Mouse (Mus musculus): ENCODE results near the gene Tnfrsf1a. TPM values are rescaled to one million over a fixed set of nuclear protein-coding genes. Genes with fewer than 3 reads are reported as not detected.
"Not testable (repeated sequence)": the region's sequence is repeated elsewhere in the genome, so short reads cannot be mapped to it uniquely, and the experiment has no call there.

Gene Tnfrsf1a
- 42.8 and 56.4 TPM in 2 replicates for polyA plus RNA-seq (2015; fragmentation: Nextera tagmentation; extraction: Ambion mirVana)

GRCm38 (mm10) chr6:125348721-125349574, at the start of gene Tnfrsf1a:
Gene Tnfrsf1a (plus strand): TSS chr6:125349362.
- 10% methylated on average over 22 of the region's 22 CpGs for WGBS
- peak within 1 kb of the TSS; percentile 66 for H3K9ac ChIP-seq
- H3K27ac ChIP-seq = peak within 1 kb of the TSS; percentile 74
- peak; percentile 11; the same call in 1 of the 2 replicates for ATAC-seq (replicated peaks; ENCODE audit: insufficient number of reproducible peaks, insufficient read depth, low FRiP score, low read depth)
- H3K4me1 ChIP-seq (replicated peaks) = peaks cover 47% of the 10 kb centered on the region
- peak within 1 kb of the TSS; percentile 94 for H3K4me2 ChIP-seq
- H3K4me3 ChIP-seq = peak within 1 kb of the TSS; percentile 62
- H3K27me3 ChIP-seq = no peaks in the 10 kb centered on the region
- H3K9me3 ChIP-seq (replicated peaks) = no peaks in the 10 kb centered on the region
- H3K36me3 ChIP-seq = no peaks in the 10 kb centered on the region

GRCm38 (mm10) chr6:125300982-125301381, 48.2 kb upstream of the Tnfrsf1a start:
- no peak overlapping the region for H3K9ac ChIP-seq
- no peak overlapping the region for H3K27ac ChIP-seq
- no peaks in the 10 kb centered on the region for H3K9me3 ChIP-seq (replicated peaks)
- H3K27me3 ChIP-seq = no peaks in the 10 kb centered on the region
- H3K4me2 ChIP-seq = no peak overlapping the region
- H3K4me3 ChIP-seq = no peak overlapping the region
- 0 out of 2 replicates have a peak, but pooled peaks cover 4% of the 10 kb centered on the region for H3K4me1 ChIP-seq (replicated peaks)
- no peak for ATAC-seq (replicated peaks; ENCODE audit: insufficient number of reproducible peaks, insufficient read depth, low FRiP score, low read depth)
- 78% methylated on average over 1 of the region's 1 CpGs for WGBS
- H3K36me3 ChIP-seq = no peaks in the 10 kb centered on the region

DNA sequence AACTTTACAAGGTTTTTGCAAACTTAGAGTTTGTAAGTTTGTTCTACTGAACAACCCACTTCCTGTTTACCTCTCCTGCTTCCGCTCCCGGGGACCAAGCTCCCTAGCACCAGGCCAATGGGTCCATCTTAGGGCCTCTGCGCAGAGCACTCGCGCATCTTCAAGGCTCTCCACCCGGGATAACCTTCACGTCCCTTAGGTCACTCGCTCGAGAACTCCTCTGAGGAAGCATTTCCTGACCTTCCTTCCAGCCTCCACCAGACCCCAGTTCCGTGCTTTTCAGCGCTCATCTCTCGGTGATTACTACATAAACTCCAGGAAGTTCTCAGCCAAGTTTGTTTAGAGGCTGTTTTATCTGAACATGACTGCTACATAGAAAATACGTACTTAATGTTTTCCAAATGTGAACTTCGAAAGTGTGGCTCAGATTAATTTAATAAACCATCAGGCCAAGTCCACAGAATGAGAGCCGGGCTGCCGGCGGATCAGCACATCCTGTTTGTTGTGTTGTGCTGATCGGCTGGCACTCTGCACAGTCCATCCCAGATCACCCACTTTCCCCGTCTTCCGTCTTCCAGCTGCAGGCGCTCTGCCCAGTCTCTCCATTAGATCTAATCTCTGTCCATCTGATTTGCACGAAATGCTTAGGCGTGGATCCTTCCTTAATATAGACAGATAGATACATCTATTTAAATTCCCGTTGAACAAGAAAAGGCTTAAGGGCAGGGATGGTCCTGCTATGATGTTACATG, 46.8 kb upstream of the Tnfrsf1a start:
- Histone ChIP-seq H3K36me3 (peaks cover 9% of the 10 kb centered on the region), H3K9me3 (replicated peaks) (no peaks in the 10 kb centered on the region), H3K9ac (no peak overlapping the region), H3K27ac (no peak overlapping the region; the same call in 1 of the 2 replicates), H3K4me2 (no peak overlapping the region), H3K27me3 (no peaks in the 10 kb centered on the region), H3K4me3 (no peak overlapping the region), H3K4me1 (replicated peaks) (0 out of 2 replicates have a peak, but pooled peaks cover 4% of the 10 kb centered on the region)
- ATAC-seq (replicated peaks; ENCODE audit: insufficient number of reproducible peaks, insufficient read depth, low FRiP score, low read depth) = no peak
- 76% methylated on average over 24 of the region's 24 CpGs for WGBS

GRCm38 (mm10) chr6:125303242-125303641, 45.9 kb upstream of the Tnfrsf1a start:
- no peak for ATAC-seq (replicated peaks; ENCODE audit: insufficient number of reproducible peaks, insufficient read depth, low FRiP score, low read depth)
- 0 out of 2 replicates have a peak, but pooled peaks cover 4% of the 10 kb centered on the region for H3K4me1 ChIP-seq (replicated peaks)
- peaks cover 15% of the 10 kb centered on the region for H3K36me3 ChIP-seq
- H3K9ac ChIP-seq = no peak overlapping the region
- WGBS = 75% methylated on average over 4 of the region's 4 CpGs
- no peaks in the 10 kb centered on the region for H3K9me3 ChIP-seq (replicated peaks)
- H3K4me3 ChIP-seq = no peak overlapping the region
- H3K27me3 ChIP-seq = no peaks in the 10 kb centered on the region
- no peak overlapping the region for H3K4me2 ChIP-seq
- no peak overlapping the region for H3K27ac ChIP-seq

DNA sequence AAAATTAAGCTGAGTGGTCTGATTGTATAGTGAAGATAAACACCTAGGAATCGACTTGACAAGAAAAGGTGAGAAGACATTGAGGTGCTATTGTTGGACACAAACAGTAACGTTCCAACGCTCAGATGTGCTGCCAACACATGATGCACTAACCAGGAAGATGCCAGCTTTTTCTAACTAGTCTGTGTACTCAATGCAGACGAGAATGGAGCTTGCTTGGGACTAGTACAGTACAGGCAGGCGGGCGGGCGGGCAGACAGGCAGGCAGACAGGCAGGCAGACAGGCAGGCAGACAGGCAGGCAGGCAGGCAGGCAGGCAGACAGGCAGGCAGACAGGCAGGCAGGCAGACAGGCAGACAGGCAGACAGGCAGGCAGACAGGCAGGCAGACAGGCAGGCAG, 44.8 kb upstream of the Tnfrsf1a start:
- H3K27ac ChIP-seq; H3K27me3 ChIP-seq; H3K9me3 ChIP-seq (replicated peaks); H3K9ac ChIP-seq; H3K4me2 ChIP-seq; H3K4me3 ChIP-seq; ATAC-seq (replicated peaks; ENCODE audit: insufficient number of reproducible peaks, insufficient read depth, low FRiP score, low read depth); H3K4me1 ChIP-seq (replicated peaks): not testable (repeated sequence)
- 84% methylated on average over 7 of the region's 7 CpGs for WGBS
- peaks cover 20% of the 10 kb centered on the region for H3K36me3 ChIP-seq

- H3K4me3 ChIP-seq = no peak overlapping the region
- no peak overlapping the region for H3K9ac ChIP-seq
- ATAC-seq (replicated peaks; ENCODE audit: insufficient number of reproducible peaks, insufficient read depth, low FRiP score, low read depth) = no peak
- no peak overlapping the region for H3K27ac ChIP-seq
- no peaks in the 10 kb centered on the region for H3K27me3 ChIP-seq
- H3K4me2 ChIP-seq = no peak overlapping the region
- peaks cover 8% of the 10 kb centered on the region for H3K4me1 ChIP-seq (replicated peaks)
- peaks cover 22% of the 10 kb centered on the region for H3K36me3 ChIP-seq
- H3K9me3 ChIP-seq (replicated peaks) = no peaks in the 10 kb centered on the region
- 78% methylated on average over 6 of the region's 6 CpGs for WGBS
Observed at GRCm38 (mm10) chr6:125305465-125305864, 43.7 kb upstream of the Tnfrsf1a start.

- Histone ChIP-seq H3K4me2 (no peak overlapping the region), H3K27me3 (no peaks in the 10 kb centered on the region), H3K27ac (no peak overlapping the region), H3K9ac (no peak overlapping the region), H3K4me3 (no peak overlapping the region), H3K9me3 (replicated peaks) (no peaks in the 10 kb centered on the region), H3K4me1 (replicated peaks) (peaks cover 16% of the 10 kb centered on the region), H3K36me3 (peaks cover 31% of the 10 kb centered on the region)
- WGBS = 85% methylated on average over 5 of the region's 5 CpGs
- no peak for ATAC-seq (replicated peaks; ENCODE audit: insufficient number of reproducible peaks, insufficient read depth, low FRiP score, low read depth)
Observed at GRCm38 (mm10) chr6:125307091-125307490, 42.1 kb upstream of the Tnfrsf1a start.

DNA sequence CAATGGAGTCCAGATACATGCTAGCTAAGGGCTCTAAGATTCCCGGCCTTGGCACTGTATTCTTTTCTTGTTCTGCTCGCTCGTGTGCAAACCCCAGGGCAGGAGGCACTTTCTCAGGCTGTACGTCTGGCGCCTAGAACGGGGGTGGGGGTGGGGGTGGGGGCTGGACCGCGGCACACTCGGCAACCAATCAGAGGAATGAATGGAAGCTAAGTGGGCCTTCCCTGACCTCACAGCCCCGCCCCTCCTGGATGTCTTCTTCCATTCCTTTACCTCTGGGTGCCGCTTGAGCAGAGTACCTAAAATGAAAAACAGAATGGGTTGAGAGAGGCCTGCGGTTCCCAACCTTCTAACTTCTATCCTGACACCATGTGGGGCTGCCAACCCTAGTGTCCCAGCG, 40.2 kb upstream of the Tnfrsf1a start:
- Histone ChIP-seq H3K4me1 (replicated peaks) (peaks cover 26% of the 10 kb centered on the region), H3K27ac (no peak overlapping the region), H3K9me3 (replicated peaks) (no peaks in the 10 kb centered on the region), H3K9ac (no peak overlapping the region), H3K4me2 (peak overlapping the region; percentile 20; the same call in 1 of the 2 replicates), H3K36me3 (peaks cover 31% of the 10 kb centered on the region), H3K4me3 (no peak overlapping the region), H3K27me3 (no peaks in the 10 kb centered on the region)
- 29% methylated on average over 13 of the region's 13 CpGs for WGBS
- no peak for ATAC-seq (replicated peaks; ENCODE audit: insufficient number of reproducible peaks, insufficient read depth, low FRiP score, low read depth)

GRCm38 (mm10) chr6:125309406-125309805, 39.8 kb upstream of the Tnfrsf1a start:
- Histone ChIP-seq H3K27ac (no peak overlapping the region), H3K27me3 (no peaks in the 10 kb centered on the region), H3K9me3 (replicated peaks) (no peaks in the 10 kb centered on the region), H3K36me3 (peaks cover 31% of the 10 kb centered on the region), H3K4me1 (replicated peaks) (peaks cover 31% of the 10 kb centered on the region), H3K4me2 (no peak overlapping the region), H3K4me3 (no peak overlapping the region), H3K9ac (no peak overlapping the region)
- WGBS = 62% methylated on average over 5 of the region's 5 CpGs
- ATAC-seq (replicated peaks; ENCODE audit: insufficient number of reproducible peaks, insufficient read depth, low FRiP score, low read depth) = no peak

GRCm38 (mm10) chr6:125312171-125312570, 37.0 kb upstream of the Tnfrsf1a start:
- no peak for ATAC-seq (replicated peaks; ENCODE audit: insufficient number of reproducible peaks, insufficient read depth, low FRiP score, low read depth)
- Histone ChIP-seq H3K27me3 (no peaks in the 10 kb centered on the region), H3K27ac (no peak overlapping the region), H3K9ac (peak overlapping the region; percentile 77), H3K4me3 (peak overlapping the region; percentile 64), H3K4me2 (peak overlapping the region; percentile 76), H3K9me3 (replicated peaks) (no peaks in the 10 kb centered on the region), H3K36me3 (peaks cover 24% of the 10 kb centered on the region), H3K4me1 (replicated peaks) (peaks cover 36% of the 10 kb centered on the region)
- 66% methylated on average over 9 of the region's 9 CpGs for WGBS

DNA sequence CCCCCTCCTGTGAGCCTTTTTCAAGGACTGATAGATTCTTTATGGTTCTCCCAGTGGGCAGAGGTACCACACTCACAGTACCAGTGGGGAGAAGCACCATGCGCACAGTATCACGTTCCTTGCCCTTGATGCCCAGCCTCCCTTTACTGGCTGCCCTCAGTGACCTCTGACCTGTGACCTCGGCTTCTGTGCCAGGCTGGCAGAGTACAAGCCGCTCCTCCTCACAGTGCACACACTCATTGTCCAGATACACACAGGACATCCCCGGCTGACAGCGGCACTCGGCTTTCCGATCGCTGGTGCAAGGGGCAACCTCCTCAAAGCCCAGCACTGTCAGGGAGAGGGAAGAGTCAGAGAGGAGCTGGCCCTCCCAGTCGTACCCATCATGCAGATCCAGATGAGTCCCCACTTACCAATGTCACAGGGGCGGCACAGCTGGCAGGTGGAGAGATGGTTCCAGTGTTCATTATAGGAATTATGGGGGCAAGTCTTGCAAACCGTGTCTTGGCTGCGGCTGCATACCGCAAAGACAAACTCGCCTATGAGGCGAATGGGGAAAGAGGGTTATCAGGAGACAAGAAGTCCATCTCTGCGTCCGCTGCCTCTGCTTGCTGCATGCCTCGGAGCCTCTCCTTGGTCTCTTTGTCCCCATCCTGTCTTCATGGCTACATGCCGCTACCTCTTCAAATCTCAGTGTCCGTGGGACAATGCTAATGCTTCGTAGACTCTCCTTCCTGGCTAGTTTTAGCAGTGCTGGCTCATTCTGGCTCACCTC, 36.4 kb upstream of the Tnfrsf1a start:
- Histone ChIP-seq H3K27me3 (no peaks in the 10 kb centered on the region), H3K4me1 (replicated peaks) (peaks cover 39% of the 10 kb centered on the region), H3K9ac (peak overlapping the region; percentile 77), H3K36me3 (peaks cover 21% of the 10 kb centered on the region; the same call in 1 of the 2 replicates), H3K4me2 (peak overlapping the region; percentile 76), H3K4me3 (peak overlapping the region; percentile 64), H3K27ac (peak overlapping the region; percentile 77), H3K9me3 (replicated peaks) (no peaks in the 10 kb centered on the region)
- no peak for ATAC-seq (replicated peaks; ENCODE audit: insufficient number of reproducible peaks, insufficient read depth, low FRiP score, low read depth)
- WGBS = 42% methylated on average over 22 of the region's 22 CpGs
